Mouse (Mus musculus): ENCODE data around the gene Acap1.
"Not testable (repeated sequence)": the region's sequence is repeated elsewhere in the genome, so short reads cannot be mapped to it uniquely, and the experiment has no call there.

The Acap1 gene

DNA sequence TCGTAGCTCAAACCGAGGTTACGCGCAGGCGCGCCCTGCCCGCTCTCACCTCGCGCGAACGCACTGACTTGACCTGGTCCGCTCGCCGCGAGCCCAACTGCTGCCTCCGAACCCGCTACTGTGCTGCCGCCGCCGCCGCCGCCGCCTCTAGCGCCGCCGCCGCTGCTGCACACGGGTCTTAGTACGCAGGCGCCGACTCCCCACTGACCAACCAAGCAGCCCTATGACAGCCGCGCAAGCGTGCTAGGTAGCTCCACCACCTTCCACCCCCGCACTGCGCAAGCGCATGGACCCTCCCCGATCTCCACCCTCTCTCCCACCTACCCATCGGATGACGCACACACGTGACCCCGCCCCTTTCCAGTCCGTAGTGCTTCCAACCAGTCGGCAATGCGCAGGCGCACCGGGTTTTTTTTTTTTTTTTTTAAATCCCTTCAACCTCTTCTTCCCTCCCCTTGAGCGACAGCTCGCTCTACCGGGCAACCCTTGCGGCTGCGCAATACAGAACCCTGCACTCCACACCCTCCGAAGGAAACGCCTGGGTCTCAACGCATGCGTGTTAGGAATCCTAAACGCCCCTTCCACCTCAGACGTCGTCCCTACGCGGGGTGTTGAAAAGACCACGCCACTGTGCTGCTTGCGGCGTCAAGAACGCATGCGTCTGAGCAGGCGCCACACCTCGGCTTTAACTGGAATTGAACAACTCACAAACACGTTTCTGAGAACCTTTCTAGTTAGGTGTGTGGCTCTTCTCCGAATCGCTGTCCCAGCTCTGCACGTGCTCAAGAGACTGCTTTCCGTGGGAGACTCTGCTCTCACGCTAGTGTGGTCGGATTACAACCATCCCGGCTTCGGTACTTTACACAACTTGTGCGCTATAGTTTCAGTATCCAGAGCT, 26.0 kb upstream of the Acap1 start, which contains the start of gene Eif5a:
Gene Eif5a (minus strand): TSS at position 845 of the 898 bp plus-strand sequence.
- peak; percentile 100 for DNase-seq (ENCODE audit: low spot score in 2 of 2)

DNA sequence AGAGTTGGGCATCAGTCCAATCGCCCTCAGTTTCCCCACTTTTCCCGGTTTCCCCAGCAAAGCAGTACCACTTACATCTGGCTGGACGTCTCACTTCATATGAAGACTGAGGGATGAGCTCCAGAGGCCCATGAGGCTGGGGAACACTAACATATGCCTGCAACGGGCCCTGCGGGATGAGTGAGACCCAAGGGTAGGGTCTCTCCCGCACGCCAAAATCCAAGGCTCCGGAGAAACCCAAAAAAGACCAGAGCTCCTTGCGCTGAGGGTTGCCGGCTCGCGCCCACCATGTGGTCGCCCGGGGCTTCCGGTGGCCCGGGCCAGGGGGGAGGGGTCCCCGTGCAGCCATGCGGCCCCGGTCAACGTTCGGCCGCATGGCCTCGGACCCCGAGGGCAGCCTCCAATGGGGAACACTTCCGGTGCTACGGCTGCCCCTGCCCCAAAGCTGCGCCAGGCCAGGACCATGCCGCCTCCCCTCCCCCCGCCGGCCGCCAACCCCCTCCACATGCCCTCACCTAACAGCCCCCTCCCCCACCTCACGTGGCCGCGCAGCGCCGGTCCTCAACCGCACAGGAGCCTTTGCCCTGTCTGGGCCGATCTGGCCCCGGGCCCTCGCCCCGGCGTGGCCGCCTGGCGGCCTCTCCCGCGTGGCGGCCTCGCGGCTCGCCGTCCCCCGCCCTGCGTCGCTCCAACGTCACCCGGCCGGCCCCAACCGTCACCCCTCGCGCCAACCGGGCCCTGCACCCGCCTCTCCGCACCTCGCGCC, 25.1 kb upstream of the Acap1 start:
- peak in 1 of 2 experiments; percentile 70 for DNase-seq (ENCODE audit: low spot score in 2 of 2)

DNA sequence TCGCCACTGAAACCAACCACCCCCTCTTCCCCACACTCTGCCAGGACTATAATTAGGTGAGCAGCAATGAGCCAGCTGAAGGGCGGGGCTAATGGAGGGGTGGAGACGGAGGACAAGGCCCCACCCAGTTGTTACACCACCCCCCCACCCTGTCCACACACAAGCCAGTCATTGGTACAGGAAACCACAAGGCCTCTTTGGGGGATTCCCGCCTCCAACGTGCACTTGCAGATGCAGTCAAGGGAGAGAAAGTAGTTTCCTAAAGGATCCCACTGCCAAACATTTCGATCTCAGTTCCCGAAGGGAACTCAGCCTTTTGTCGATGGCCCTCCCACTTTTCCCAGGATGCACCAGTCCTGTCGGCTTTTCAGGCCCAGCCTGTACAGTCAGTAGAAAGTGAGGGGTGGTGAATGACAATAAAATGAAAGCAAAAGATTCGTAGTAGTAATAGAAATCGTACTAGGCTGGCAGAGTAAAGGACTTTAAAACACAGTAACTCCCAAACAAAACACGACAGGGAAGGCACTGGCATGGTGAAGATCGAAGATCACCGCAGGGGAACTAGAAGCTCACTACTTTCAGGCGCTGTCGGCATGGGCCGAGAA, 24.4 kb upstream of the Acap1 start:
- DNase-seq (ENCODE audit: low spot score in 2 of 2) = peak; percentile 53 to 62

DNA sequence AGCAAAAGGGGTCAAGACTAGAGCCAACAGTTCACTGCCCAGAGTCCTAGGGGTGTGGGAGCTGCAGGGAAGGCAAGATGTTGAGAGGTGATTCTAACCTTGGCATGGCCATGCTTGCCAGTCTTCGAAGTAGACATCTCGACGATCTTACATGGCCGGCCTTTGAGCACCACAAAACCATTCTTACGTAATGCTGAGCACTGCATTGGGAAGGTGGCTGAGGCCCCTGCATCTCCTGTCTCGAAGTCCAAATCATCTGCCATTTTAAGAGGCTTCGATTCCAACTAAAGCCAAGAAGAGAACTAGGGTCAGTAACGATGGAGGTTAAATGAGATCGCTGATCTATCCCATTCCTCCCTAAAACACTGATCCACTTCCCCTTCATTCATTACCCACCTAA, 23.7 kb upstream of the Acap1 start:
- DNase-seq (ENCODE audit: low spot score in 2 of 2) = no peak

DNA sequence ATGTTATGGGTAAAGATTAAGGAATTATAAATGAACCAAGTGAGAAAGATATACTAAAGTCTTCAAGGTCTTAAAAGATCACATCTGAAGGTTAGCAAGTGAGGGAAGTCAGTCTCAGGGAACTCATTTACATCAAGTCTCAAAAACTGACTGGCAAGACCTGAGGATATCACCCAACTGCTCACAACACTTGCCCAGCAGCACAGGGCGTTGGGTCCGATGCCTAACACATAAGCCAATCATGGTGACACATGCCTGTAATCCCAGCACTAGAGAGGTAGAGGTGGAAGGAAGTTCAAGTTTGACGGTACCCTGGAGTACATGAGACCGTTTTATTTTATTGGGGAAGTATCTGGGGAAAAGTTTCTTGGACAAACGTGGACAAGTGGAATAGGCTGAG, 22.8 kb upstream of the Acap1 start:
- DNase-seq (ENCODE audit: low spot score in 2 of 2) = no peak

DNA sequence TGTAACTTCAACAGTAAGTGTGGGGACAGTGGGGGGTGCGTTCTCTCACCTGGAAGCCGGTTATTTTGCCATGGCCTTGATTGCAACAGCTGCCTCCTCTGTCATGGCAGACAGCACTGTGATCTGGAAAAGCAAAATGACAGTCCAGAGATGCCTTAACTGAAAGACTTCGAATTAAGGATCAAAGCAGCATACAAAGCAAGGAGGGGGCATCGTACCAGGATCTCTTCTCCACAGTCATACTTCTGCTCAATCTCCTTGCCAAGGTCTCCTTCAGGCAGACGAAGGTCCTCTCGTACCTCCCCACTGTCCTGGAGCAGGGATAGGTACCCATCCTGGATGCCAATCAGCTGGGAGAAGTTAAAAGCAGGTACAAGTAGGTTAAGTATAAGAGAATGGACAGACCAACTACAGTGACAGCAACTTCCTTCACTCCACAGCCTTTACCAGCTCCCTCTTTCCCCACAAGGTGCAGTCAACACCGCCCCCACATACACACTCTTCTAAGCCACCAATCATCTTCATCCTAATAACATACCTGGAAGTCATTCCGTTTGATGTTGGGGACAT, 22.1 kb upstream of the Acap1 start:
- no peak for DNase-seq (ENCODE audit: low spot score in 2 of 2)

DNA sequence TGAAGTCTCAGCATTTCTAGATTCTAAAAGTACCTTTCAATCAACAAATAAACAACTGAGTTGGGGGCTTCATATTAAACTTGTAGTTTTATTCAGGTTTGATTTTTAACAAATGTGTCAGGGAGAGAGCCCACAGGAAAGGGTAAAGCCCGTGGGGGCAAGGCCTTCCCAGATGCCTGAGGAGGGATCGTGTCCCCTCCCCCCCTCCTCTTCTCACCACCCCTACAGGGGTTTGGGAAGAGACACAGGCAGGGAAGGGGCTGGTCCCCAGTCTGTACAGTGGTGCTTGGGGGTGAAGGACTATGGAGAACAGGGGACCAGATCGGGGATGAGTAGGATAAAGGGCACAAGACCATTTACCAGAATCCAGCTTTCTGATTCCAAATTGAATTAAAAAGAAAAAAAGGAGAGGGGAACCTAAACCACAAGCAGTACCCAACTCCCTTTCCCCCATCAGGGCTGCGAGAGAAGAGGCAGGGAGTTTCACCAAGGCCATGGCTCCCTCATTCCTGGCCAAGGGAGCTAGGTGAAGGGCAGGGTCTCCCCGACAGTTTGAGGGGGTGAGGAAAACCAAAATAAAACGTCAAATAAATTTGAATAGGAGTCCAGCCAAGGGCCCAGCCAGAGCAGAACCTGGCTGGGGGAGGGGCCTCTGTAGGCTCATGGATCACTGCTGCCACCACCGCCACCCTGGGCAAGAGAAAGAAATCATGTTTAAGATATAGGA, 21.5 kb upstream of the Acap1 start:
- DNase-seq (ENCODE audit: low spot score in 2 of 2) = not testable (repeated sequence)

DNA sequence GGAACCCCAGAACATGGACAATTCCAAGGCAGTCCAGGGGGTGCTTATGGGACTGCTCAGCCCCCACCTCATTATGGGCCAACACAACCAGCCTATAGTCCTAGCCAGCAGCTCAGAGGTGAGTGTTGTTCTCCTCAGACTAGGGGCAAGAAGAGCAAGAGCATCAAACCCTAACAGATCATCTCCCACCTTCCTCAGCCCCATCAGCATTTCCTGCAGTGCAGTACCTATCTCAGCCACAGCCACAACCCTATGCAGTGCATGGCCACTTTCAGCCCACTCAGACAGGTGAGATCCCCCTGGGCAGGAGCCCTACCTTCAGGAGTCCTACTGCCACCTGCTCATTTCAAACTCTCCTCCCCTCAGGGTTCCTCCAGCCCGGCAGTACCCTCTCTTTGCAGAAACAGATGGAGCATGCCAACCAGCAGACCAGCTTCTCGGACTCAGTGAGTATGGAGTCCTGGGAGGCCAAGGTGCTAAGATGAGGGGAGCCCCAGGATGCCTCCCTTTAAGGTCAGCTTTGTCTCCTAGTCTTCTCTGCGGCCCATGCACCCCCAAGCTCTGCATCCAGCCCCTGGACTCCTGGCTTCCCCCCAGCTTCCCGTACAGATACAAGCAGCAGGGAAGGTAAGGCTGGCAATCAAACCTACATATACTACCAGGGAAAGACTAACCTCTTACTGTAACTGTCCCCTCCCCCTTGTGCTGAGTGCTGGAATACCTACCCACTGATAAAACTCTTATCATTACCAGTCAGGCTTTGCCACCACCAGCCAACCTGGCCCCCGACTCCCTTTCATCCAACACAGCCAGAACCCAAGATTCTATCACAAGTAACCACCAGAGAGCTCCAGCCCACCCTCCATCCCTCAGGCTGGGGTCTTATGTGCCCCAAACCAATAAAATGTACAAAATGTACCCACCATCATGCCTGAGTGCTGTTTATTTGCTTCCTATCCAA, 20.6 kb upstream of the Acap1 start:
- DNase-seq (ENCODE audit: low spot score in 2 of 2) = no peak

DNA sequence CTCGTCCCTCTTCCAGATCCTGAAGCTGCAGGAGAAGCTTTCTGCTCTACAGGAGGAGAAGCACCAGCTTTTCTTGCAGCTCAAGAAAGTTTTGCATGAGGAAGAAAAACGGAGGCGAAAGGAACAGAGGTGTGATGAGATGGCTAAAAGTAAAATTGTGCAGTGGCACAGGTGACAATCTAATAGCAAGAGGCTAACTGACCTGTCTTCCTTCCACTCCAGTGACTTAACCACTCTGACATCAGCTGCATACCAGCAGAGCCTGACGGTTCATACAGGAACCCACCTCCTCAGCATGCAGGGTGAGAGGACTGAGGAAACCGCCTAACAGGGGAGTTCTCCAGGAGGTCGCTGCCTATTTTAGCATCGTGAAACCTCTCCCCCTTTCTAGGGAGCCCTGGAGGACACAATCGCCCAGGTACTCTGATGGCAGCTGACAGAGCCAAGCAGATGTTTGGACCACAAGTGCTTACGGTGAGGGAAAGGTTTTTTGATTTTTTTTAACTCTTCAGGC, 19.6 kb upstream of the Acap1 start:
- no peak for DNase-seq (ENCODE audit: low spot score in 2 of 2)

DNA sequence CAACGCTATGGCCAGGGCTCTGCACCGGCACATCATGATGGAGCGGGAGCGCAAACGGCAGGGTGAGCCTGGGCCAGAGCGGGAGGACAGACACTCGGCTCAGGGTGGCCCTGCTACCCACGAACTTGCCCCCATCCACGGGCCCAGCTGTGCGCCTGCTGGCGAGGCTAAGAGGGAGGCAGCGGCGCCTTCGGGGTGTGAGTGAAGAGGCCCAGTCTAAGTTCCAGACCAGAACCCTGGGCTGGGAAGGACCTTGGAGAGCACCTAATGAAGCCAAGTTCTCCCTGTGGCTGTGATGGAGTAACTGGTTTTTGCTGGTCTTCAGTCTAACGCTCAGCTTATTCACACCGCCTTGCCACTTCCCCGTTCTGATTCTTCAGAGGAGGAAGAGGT, 19.0 kb upstream of the Acap1 start:
- no peak for DNase-seq (ENCODE audit: low spot score in 2 of 2)

DNA sequence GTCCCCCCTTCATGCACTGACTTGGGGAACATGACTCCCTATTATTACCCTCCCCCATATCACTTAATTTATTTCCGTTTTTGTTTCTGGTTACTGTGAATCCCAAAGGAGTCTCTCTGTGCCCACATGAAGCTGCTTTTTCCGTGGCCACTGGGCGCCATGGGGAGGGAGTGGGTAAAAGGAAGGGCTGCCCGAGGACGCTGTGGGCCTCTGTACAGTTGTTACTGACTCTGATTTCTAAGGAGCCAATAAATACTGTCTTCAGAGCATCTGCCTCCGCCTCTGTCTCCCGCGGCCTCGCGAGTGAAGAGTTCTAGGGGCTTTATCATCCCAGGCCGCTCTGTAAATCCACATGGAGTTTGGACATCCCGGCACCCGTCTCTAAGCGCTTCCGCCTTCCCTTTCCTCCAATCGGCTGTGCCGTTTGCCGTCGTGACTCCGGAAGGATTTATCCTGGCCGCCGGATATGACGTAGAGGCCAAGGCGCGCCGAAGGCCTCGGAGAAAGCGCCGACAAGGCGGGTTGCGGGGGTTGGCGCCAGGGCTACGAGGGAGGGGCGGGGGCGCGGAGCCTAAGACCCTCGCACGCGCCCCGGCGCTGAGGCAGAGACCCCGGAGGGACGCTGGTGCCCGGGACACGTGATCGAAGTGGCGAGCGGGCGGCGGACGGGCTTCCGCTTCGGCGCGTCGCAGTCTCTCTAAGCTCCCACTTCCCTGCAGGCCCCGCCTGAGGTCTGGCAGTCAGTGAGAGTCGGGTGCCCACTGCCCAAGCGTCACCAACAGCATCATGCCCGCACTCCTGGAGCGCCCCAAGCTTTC, 18.4 kb upstream of the Acap1 start, which contains the start of gene Gps2:
Gene Gps2 (plus strand): TSS at position 335 of the 818 bp plus-strand sequence.
- DNase-seq (ENCODE audit: low spot score in 2 of 2) = peak; percentile 96

DNA sequence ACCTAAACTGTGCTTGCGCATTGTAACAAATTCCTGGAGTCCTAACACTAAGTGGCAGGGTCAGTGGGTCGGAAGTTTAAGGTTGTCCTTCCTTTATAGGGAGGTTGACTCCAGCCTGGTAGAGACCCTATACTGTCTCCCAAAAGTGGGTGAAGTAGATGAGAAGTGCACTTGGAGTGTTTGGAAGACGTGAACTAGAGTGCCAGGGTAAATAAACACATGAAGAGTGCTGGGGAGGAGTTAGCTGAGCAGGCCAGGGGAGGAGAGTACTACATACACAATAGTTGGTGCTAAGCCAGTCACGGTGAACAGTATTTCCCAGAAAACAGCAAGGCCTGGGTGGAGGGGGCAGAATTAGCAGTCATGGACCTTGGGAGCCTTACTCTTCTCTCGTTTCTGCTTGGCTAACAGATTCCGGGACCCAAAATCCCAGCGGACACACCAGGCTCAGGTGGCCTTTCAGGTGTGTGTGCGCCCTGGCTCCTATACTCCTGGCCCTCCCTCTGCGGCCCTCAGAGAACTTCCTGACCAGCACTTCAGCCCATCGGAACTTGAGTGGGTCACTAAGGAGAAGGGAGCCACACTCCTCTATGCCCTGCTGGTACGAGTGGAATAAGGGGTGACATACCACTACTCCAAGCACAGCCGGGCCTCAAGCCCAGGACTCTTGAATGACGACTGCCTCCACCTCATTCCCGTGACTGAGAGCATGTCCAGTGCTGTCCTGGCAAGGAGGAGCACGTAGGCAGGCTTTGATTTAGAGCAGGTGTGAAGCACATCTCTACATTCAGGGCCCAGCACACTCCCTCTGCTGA, 17.6 kb upstream of the Acap1 start:
- no peak for DNase-seq (ENCODE audit: low spot score in 2 of 2)

DNA sequence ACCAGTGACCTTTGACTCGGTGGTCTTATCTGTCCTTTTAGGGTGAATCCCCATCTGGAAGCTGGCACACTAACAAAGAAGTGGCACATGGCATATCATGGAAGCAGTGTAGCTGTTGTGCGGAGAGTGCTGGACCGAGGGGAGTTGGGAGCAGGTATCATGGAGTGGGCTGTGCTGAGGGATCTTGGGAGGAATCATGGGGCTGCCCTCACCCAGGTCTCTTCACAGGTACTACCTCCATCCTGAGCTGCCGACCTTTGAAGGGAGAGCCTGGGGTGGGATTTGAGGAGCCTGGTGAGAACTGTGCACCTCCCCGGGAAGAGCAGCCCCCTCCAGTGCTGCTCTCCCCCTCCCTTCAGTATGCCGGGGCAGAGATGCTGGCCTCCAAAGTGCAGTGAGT, 16.4 kb upstream of the Acap1 start:
- DNase-seq (ENCODE audit: low spot score in 2 of 2) = no peak

DNA sequence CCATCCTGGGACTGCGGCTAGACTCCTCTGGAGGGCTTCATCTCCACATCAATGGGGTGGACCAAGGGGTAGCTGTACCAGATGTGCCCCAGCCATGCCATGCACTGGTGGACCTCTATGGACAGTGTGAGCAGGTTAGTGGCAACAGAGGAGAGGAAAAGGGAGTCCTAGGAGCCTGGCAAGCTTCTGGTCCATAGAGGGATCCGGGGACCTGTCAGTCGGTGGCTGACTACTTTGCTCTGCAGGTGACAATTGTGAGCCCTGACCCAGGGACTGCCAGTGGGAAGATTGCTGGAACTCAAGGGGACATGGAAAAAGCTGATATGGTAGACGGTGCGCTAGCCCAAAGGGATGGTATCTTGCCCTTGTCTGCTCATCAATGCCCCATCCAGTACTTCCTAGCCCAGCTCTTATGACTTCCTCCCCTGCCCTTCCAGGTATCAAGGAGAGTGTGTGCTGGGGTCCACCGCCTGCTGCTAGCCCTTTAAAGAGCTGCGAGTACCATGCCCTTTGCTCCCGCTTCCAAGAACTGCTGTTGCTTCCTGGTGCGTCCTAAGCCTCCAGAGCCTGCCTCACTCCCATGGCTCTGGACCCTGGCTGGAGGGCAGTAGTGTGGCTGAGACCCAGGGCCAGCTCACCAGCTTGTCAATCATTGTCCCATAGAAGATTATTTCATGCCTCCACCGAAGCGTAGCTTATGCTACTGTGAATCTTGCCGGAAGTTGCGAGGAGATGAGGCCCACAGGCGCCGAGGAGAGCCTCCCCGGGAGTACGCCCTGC, 15.6 kb upstream of the Acap1 start:
- no peak for DNase-seq (ENCODE audit: low spot score in 2 of 2)

DNA sequence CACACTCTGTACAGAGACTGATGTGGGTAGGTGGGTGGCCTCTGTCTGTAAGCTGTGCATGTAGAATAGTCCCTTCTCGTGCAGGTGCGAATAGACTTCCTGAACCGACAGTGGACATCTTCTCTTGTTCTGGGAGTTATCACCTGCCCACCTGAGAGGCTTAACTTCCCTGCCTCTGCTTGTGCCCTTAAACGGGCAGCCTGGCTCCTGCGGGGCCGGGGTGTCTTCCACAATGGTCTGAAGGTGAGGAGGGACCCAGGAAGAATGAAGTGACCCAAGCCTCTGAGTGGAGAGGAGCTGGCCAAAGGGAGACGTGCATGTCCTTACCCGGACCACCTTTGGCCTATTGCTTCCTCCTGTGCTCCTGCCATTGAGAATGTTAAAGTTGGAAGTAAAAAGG, 14.8 kb upstream of the Acap1 start:
- DNase-seq (ENCODE audit: low spot score in 2 of 2) = no peak

DNA sequence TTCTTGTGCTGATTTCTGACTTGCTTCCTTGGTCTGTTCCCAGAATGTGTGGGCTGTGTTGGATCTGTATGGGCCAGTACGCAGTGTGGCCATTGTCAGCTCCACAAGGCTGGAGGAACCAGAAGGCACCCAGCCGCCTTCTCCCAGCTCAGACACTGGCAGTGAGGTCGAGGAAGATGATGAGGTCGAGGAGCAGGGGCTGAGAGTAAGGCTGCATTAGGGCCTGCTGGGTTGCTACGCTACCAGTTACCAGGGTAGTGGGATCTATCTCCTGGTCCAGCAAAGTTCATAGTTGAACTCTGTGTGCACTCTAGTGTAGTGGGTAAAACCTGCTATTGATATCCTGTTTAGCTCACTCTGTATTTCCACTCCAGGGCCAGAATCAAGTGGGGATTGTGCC, 13.8 kb upstream of the Acap1 start:
- no peak for DNase-seq (ENCODE audit: low spot score in 2 of 2)

DNA sequence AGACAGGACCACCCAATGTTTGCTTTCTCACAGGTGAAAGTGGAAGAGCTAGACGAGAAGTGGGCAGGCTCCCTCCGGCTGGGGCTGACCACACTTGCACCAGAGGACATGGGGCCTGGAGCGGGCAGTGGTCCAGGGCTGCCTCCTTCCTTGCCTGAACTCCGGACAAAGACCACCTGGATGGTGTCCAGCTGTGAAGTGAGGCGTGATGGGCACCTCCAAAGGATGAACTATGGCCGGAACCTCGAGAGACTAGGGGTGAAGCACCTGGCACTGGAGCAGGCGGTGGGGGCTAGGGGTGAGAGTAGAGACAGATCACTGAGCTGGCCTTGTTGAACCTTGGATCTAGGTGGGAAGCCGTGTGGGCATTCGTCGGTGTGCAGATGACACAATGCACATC, 13.3 kb upstream of the Acap1 start:
- DNase-seq (ENCODE audit: low spot score in 2 of 2) = no peak
